16 mouse cellular contexts compared by ENCODE assay signal in genomic region chr17:30392031-30392430, GRCm38 (mm10).
DNase-seq lines count a peak whose midpoint lies in the region; TF ChIP-seq lines count a peak whose summit lies in the region.
"Had no signal": no experiment of that assay in that cellular context is flagged by ENCODE, and none has a peak within 500 bp of the region (broad histone marks: within the 10 kb centered on the region; RNA-seq: fewer than 3 reads in every experiment).

No protein-coding gene starts in this region.

- peak overlapping the region; percentile 77 for H3K27ac ChIP-seq in layer of hippocampus, adult 2 months
- H3K27ac ChIP-seq: embryonic facial prominence, embryonic 12.5 days; forebrain, embryonic 12.5 days; heart, embryonic 10.5 days; hindbrain, embryonic 12.5 days had no signal

- peak; percentile 46 for DNase-seq in cerebellum, adult 11-12 months
- DNase-seq in cerebellum, postnatal 10 days: no peak
- no peak for DNase-seq in layer of hippocampus, adult 2 months (ENCODE audit: low spot score in 2 of 2)
- no peak for DNase-seq in layer of hippocampus, adult 11-12 months (ENCODE audit: low spot score)
- peak; percentile 69 for DNase-seq in brain, adult 2 months (ENCODE audit: low read depth, low spot score)
- DNase-seq in cerebellum, postnatal 25 days: peak; percentile 35 to 57
- DNase-seq in lung, adult 18-20 months: no peak
- DNase-seq: adrenal gland, postnatal 10 days; forebrain, postnatal 0 days; heart, adult 18-20 months; heart, postnatal 10 days; heart, postnatal 4 days had no signal

- TF ChIP-seq CTCF in layer of hippocampus, adult 2 months (conservative IDR thresholded peaks at IDR 0.05): no peak

- H3K4me3 ChIP-seq in layer of hippocampus, adult 2 months: no peak overlapping the region
- H3K4me3 ChIP-seq: embryonic facial prominence, embryonic 12.5 days; forebrain, embryonic 12.5 days; heart, embryonic 10.5 days; hindbrain, embryonic 12.5 days had no signal

Comparison
In these comparisons a context has a peak if more than half of its experiments do, and no peak if none do; other contexts are left out.
1. DNase-seq: peak in cerebellum, adult 11-12 months (single experiment), brain, adult 2 months (single experiment) and cerebellum, postnatal 25 days (2 of 2); none in cerebellum, postnatal 10 days (0 of 2), layer of hippocampus, adult 2 months (0 of 2), layer of hippocampus, adult 11-12 months (single experiment) and lung, adult 18-20 months (0 of 2).